In the genomic region with DNA sequence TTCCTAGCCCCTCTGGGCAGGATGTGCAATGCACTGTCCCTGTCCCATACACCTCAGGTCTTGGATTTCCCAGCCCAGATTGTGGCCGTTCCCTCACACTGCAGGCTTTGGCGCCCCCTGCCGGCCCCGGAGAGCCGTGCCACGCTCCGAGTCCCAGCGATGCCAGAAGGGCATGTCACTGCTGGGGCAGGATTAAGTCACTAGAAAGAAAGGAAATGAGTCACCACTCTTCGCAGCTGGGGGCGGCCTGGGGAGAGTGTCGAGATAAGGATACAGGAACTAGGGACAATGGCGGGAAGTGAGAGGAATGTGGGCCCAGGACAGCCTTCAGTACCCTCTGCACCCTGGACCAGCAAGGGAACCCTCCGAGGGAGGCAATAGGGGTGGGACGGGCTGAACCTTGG, we compare ENCODE assay signal across 8 mouse cellular contexts. TPM values are rescaled to one million over a fixed set of nuclear protein-coding genes. Genes with fewer than 3 reads are reported as not detected.
DNase-seq lines count a peak whose midpoint lies in the region; ATAC-seq and TF ChIP-seq lines count a peak whose summit lies in the region.

No protein-coding gene starts in this region.

- DNase-seq in c-Kit-negative CD71-positive TER-119-positive erythroid progenitor cells, embryonic 14.5 days (ENCODE audit: low read depth, low spot score) = peak; percentile 40
- DNase-seq in forebrain, embryonic 11.5 days (ENCODE audit: low spot score) = peak; percentile 95
- DNase-seq in kidney, postnatal 36 days = peak; percentile 92 to 97
- DNase-seq in liver, embryonic 14.5 days (ENCODE audit: low read depth in 3 of 3, low spot score in 3 of 3) = peak; percentile 43 to 51 (median 45)
- peak; percentile 95 for DNase-seq in neural tube, embryonic 10.5 days (ENCODE audit: extremely low spot score, low spot score)

- peak; percentile 98 for TF ChIP-seq CTCF in liver, embryonic 14.5 days (IDR thresholded peaks at IDR 0.05; ENCODE audit: low read depth)

- no peak overlapping the region for H3K9ac ChIP-seq in forebrain, embryonic 11.5 days (ENCODE audit: low read length)
- H3K9ac ChIP-seq in heart, embryonic 16.5 days (ENCODE audit: low read length) = no peak overlapping the region
- H3K9ac ChIP-seq in liver, embryonic 14.5 days (replicated peaks) = no peak overlapping the region
- no peak overlapping the region for H3K9ac ChIP-seq in stomach, embryonic 15.5 days

- no peak overlapping the region for H3K27ac ChIP-seq in forebrain, embryonic 11.5 days (ENCODE audit: low read depth, low read length)
- peak overlapping the region; percentile 59 for H3K27ac ChIP-seq in heart, embryonic 16.5 days (ENCODE audit: low read length)
- no peak overlapping the region for H3K27ac ChIP-seq in liver, embryonic 14.5 days
- 0 out of 2 replicates have a peak overlapping the region, but pooled peaks have one; percentile 21 for H3K27ac ChIP-seq in stomach, embryonic 15.5 days

- WGBS in forebrain, embryonic 11.5 days = 13% methylated on average over 14 of the region's 14 CpGs
- 11% methylated on average over 14 of the region's 14 CpGs for WGBS in heart, embryonic 16.5 days
- WGBS in liver, embryonic 14.5 days (ENCODE audit: insufficient replicate concordance) = 6% methylated on average over 14 of the region's 14 CpGs
- 9% methylated on average over 14 of the region's 14 CpGs for WGBS in stomach, embryonic 15.5 days

- no peak for TF ChIP-seq EP300 in liver, embryonic 14.5 days (IDR thresholded peaks at IDR 0.05; ENCODE audit: low read depth)

- ATAC-seq in CD4-positive, CD25-positive, alpha-beta regulatory T cell, adult 4 months = peak; percentile 86
- peak; percentile 58; the same call in 1 of the 2 replicates for ATAC-seq in forebrain, embryonic 11.5 days (replicated peaks; ENCODE audit: low FRiP score)
- ATAC-seq in heart, embryonic 16.5 days (replicated peaks; ENCODE audit: extremely low read depth, insufficient read depth, low FRiP score) = peak; percentile 88
- peak; percentile 66; the same call in 1 of the 2 replicates for ATAC-seq in liver, embryonic 14.5 days (ENCODE audit: insufficient read depth)
- peak; percentile 75; the same call in 1 of the 2 replicates for ATAC-seq in stomach, embryonic 15.5 days (ENCODE audit: insufficient read depth, low FRiP score, low read depth)

- H3K4me1 ChIP-seq in forebrain, embryonic 11.5 days (replicated peaks; ENCODE audit: control insufficient read depth, insufficient read depth, low read length) = no peaks in the 10 kb centered on the region
- H3K4me1 ChIP-seq in heart, embryonic 16.5 days (ENCODE audit: control insufficient read depth, insufficient read depth, low read length) = peaks cover 4% of the 10 kb centered on the region
- 0 out of 4 replicates have a peak, but pooled peaks cover 0 to 2% of the 10 kb centered on the region in 2 experiments for H3K4me1 ChIP-seq in liver, embryonic 14.5 days (replicated peaks; ENCODE audit: control insufficient read depth in 2 of 2, insufficient read depth in 2 of 2, low read length in 1 of 2)
- H3K4me1 ChIP-seq in stomach, embryonic 15.5 days = no peaks in the 10 kb centered on the region

- no peaks in the 10 kb centered on the region for H3K9me3 ChIP-seq in forebrain, embryonic 11.5 days (ENCODE audit: control insufficient read depth, low read length)
- H3K9me3 ChIP-seq in heart, embryonic 16.5 days (replicated peaks; ENCODE audit: control insufficient read depth, low read length) = no peaks in the 10 kb centered on the region
- H3K9me3 ChIP-seq in liver, embryonic 14.5 days (ENCODE audit: control insufficient read depth, low read length) = no peaks in the 10 kb centered on the region
- no peaks in the 10 kb centered on the region for H3K9me3 ChIP-seq in stomach, embryonic 15.5 days

- H3K4me2 ChIP-seq in forebrain, embryonic 11.5 days (ENCODE audit: low read depth, low read length, severe bottlenecking) = no peak overlapping the region
- H3K4me2 ChIP-seq in heart, embryonic 16.5 days (ENCODE audit: low read depth, low read length) = no peak overlapping the region
- H3K4me2 ChIP-seq in liver, embryonic 14.5 days (ENCODE audit: low read depth) = no peak overlapping the region
- no peak overlapping the region for H3K4me2 ChIP-seq in stomach, embryonic 15.5 days

- no peak overlapping the region for H3K4me3 ChIP-seq in forebrain, embryonic 11.5 days (ENCODE audit: low read depth, low read length)
- H3K4me3 ChIP-seq in heart, embryonic 16.5 days (ENCODE audit: low read length) = no peak overlapping the region
- H3K4me3 ChIP-seq in liver, embryonic 14.5 days (ENCODE audit: insufficient read depth in 1 of 2, low read depth in 2 of 2, low read length in 2 of 2) = no peak overlapping the region
- no peak overlapping the region for H3K4me3 ChIP-seq in stomach, embryonic 15.5 days (replicated peaks)

- H3K36me3 ChIP-seq in forebrain, embryonic 11.5 days (ENCODE audit: control insufficient read depth, insufficient read depth, low read length) = no peaks in the 10 kb centered on the region
- H3K36me3 ChIP-seq in heart, embryonic 16.5 days (ENCODE audit: control insufficient read depth, insufficient read depth) = no peaks in the 10 kb centered on the region
- no peaks in the 10 kb centered on the region for H3K36me3 ChIP-seq in liver, embryonic 14.5 days (replicated peaks; ENCODE audit: control insufficient read depth, insufficient read depth, low read depth)
- H3K36me3 ChIP-seq in stomach, embryonic 15.5 days = no peaks in the 10 kb centered on the region

- no peaks in the 10 kb centered on the region for H3K27me3 ChIP-seq in forebrain, embryonic 11.5 days (ENCODE audit: control insufficient read depth, insufficient read depth, low read length)
- no peaks in the 10 kb centered on the region for H3K27me3 ChIP-seq in heart, embryonic 16.5 days (ENCODE audit: control insufficient read depth, insufficient read depth, low read length)
- no peaks in the 10 kb centered on the region for H3K27me3 ChIP-seq in liver, embryonic 14.5 days (ENCODE audit: control insufficient read depth, insufficient read depth, low read length)
- no peaks in the 10 kb centered on the region for H3K27me3 ChIP-seq in stomach, embryonic 15.5 days (replicated peaks)

RNA-seq across cellular contexts. Expression of a gene that starts 40.5 kb away (rescaled TPM):
- 10 to 100 TPM; 79.7 to 89.4 TPM for polyA plus RNA-seq in CD4-positive, CD25-positive, alpha-beta regulatory T cell, adult 4 months (2017; shearing (Covaris generic))
- 355 and 371 TPM in 2 replicates for polyA plus RNA-seq in forebrain, embryonic 11.5 days (2014; fragmentation: Nextera tagmentation; extraction: Ambion mirVana)
- polyA plus RNA-seq in heart, embryonic 16.5 days (2015; fragmentation: Nextera tagmentation; extraction: Ambion mirVana) = 121 and 123 TPM in 2 replicates
- 21.7 and 29.4 TPM in 2 replicates for polyA plus RNA-seq in liver, embryonic 14.5 days (2012; rRNA removed)
- polyA plus RNA-seq in liver, embryonic 14.5 days (2014; fragmentation: Nextera tagmentation; extraction: Ambion mirVana) = 30.2 and 31.5 TPM in 2 replicates
- polyA plus RNA-seq in stomach, embryonic 15.5 days (2015; fragmentation: Nextera tagmentation; extraction: Ambion mirVana) = 186 and 196 TPM in 2 replicates

Comparison
In these comparisons a context has a peak if more than half of its experiments do, and no peak if none do; other contexts are left out.
1. DNase-seq: peak in every context shown above with its lines; median percentile 95 in forebrain, embryonic 11.5 days; 95 in neural tube, embryonic 10.5 days; 94 in kidney, postnatal 36 days; 45 in liver, embryonic 14.5 days; 40 in c-Kit-negative CD71-positive TER-119-positive erythroid progenitor cells, embryonic 14.5 days.
2. H3K27ac ChIP-seq: peak in heart, embryonic 16.5 days (single experiment) and stomach, embryonic 15.5 days (single experiment); none in forebrain, embryonic 11.5 days (single experiment) and liver, embryonic 14.5 days (single experiment).
3. Peak in every context shown above with its lines, with median percentiles within 50 percentile points of each other: ATAC-seq.